Mouse (Mus musculus) liver, adult (tissue): Measurements from ENCODE around the gene Cerkl.

Experiments
- GATA4 ChIP-seq: IDR thresholded peaks from 2 replicates; pipeline ENCODE4 v1.6.1; 2014; ENCODE audit warnings: mild to moderate bottlenecking, low read length; ENCODE audit not compliant: insufficient replicate concordance

Gene Cerkl

GRCm38 (mm10) chr2:79453901-79454781 lies 2.4 kb downstream of the Cerkl start:
- TF ChIP-seq GATA4: no peak

- TF ChIP-seq GATA4: no peak
Measured at GRCm38 (mm10) chr2:79451438-79451837, 5.1 kb downstream of the Cerkl start.

- TF ChIP-seq GATA4: no peak
Measured at GRCm38 (mm10) chr2:79450684-79451394, 5.7 kb downstream of the Cerkl start.

GRCm38 (mm10) chr2:79449371-79449770 lies 7.2 kb downstream of the Cerkl start:
- no peak for TF ChIP-seq GATA4

GRCm38 (mm10) chr2:79447198-79447597 lies 9.4 kb downstream of the Cerkl start:
- no peak for TF ChIP-seq GATA4

- no peak for TF ChIP-seq GATA4
Measured at GRCm38 (mm10) chr2:79443861-79444620, 12.5 kb downstream of the Cerkl start.

GRCm38 (mm10) chr2:79443401-79443800 lies 13.2 kb downstream of the Cerkl start:
- TF ChIP-seq GATA4: no peak

GRCm38 (mm10) chr2:79442906-79443305 lies 13.7 kb downstream of the Cerkl start:
- no peak for TF ChIP-seq GATA4

GRCm38 (mm10) chr2:79442227-79442626 lies 14.4 kb downstream of the Cerkl start:
- no peak for TF ChIP-seq GATA4

GRCm38 (mm10) chr2:79430061-79430460 lies 26.5 kb downstream of the Cerkl start:
- TF ChIP-seq GATA4: no peak

GRCm38 (mm10) chr2:79429650-79430049 lies 26.9 kb downstream of the Cerkl start:
- TF ChIP-seq GATA4: no peak

GRCm38 (mm10) chr2:79429108-79429507 lies 27.5 kb downstream of the Cerkl start:
- no peak for TF ChIP-seq GATA4

GRCm38 (mm10) chr2:79428569-79429104 lies 27.9 kb downstream of the Cerkl start:
- no peak for TF ChIP-seq GATA4

- TF ChIP-seq GATA4: no peak
Measured at GRCm38 (mm10) chr2:79428022-79428421, 28.6 kb downstream of the Cerkl start.

GRCm38 (mm10) chr2:79421696-79422095 lies 34.9 kb downstream of the Cerkl start:
- TF ChIP-seq GATA4: no peak

GRCm38 (mm10) chr2:79414505-79414904 lies 42.1 kb downstream of the Cerkl start:
- TF ChIP-seq GATA4: no peak

GRCm38 (mm10) chr2:79410903-79411255 lies 45.7 kb downstream of the Cerkl start:
- no peak for TF ChIP-seq GATA4
